7 mouse cellular contexts compared by ENCODE assay signal in the genomic region with DNA sequence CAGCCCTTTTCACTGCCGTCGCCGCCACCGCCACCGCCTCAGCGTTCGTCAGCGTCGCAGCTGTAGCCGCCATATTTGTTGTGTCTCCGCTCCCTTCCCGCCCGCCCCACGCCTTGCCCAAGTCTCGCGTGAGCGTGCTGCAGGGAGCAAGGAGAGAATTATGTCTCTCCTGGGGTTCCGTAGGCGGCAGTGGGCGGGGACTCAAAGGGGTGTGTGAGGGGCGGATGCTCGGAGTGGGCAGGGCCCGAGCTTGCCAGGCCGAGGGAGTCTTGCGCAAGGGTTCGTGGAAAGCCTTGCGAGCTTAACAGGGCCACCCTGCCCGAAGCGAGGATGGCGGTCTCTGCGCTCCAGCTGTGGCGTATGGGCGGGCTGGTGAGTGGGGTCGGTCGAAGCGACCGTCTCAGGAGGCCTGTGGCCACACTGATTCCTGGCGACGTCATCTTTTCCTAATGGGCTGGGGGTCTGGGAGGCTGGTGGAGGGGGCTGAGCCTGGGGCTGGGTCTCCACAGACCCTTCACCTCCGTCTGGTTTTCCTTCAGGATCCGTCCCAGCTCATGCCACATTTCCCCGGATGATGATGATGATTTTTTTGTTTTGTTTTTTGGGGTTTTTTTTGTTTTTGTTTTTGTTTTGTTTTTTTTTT. TPM values are rescaled to one million over a fixed set of nuclear protein-coding genes. Genes with fewer than 3 reads are reported as not detected.
DNase-seq lines count a peak whose midpoint lies in the region; ATAC-seq lines count a peak whose summit lies in the region.

A gene (minus strand): TSS at position 106 of the 643 bp plus-strand sequence.
A gene (plus strand): TSS at position 186 of the 643 bp plus-strand sequence.

- H3K4me1 ChIP-seq in embryonic facial prominence, embryonic 11.5 days (ENCODE audit: control insufficient read depth, insufficient read depth, low read length), result no peaks in the 10 kb centered on the region
- H3K4me1 ChIP-seq in limb, embryonic 10.5 days, result peaks cover 21% of the 10 kb centered on the region
- H3K4me1 ChIP-seq in midbrain, embryonic 13.5 days (replicated peaks), result peaks cover 41% of the 10 kb centered on the region

- H3K4me2 ChIP-seq in embryonic facial prominence, embryonic 11.5 days (ENCODE audit: low read depth, low read length), result peak within 1 kb of the TSS; percentile 63
- H3K4me2 ChIP-seq in midbrain, embryonic 13.5 days (replicated peaks), result peak within 1 kb of the TSS; percentile 85

- no peaks in the 10 kb centered on the region for H3K9me3 ChIP-seq in embryonic facial prominence, embryonic 11.5 days (replicated peaks; ENCODE audit: control insufficient read depth, low read length)
- H3K9me3 ChIP-seq in limb, embryonic 10.5 days (replicated peaks), result no peaks in the 10 kb centered on the region
- H3K9me3 ChIP-seq in midbrain, embryonic 13.5 days, result no peaks in the 10 kb centered on the region

- no peaks in the 10 kb centered on the region for H3K27me3 ChIP-seq in embryonic facial prominence, embryonic 11.5 days (ENCODE audit: control insufficient read depth, insufficient read depth, low read length)
- no peaks in the 10 kb centered on the region for H3K27me3 ChIP-seq in limb, embryonic 10.5 days (ENCODE audit: low read depth, poor library complexity, severe bottlenecking)
- H3K27me3 ChIP-seq in midbrain, embryonic 13.5 days, result no peaks in the 10 kb centered on the region

- DNase-seq in adrenal gland, postnatal 14 days, result peak; percentile 100
- peak; percentile 97 for DNase-seq in embryonic facial prominence, embryonic 11.5 days (ENCODE audit: low spot score)
- peak; percentile 99 for DNase-seq in kidney, adult 11 months
- DNase-seq in limb, embryonic 10.5 days (ENCODE audit: low spot score), result peak; percentile 97
- DNase-seq in spleen, adult 12 weeks (ENCODE audit: low spot score), result peak; percentile 99

- no peaks in the 10 kb centered on the region for H3K36me3 ChIP-seq in embryonic facial prominence, embryonic 11.5 days (replicated peaks; ENCODE audit: control insufficient read depth, insufficient read depth, low read depth, low read length)
- H3K36me3 ChIP-seq in limb, embryonic 10.5 days, result peaks cover 16% of the 10 kb centered on the region
- H3K36me3 ChIP-seq in midbrain, embryonic 13.5 days, result no peaks in the 10 kb centered on the region

- peak within 1 kb of the TSS; percentile 88 for H3K4me3 ChIP-seq in embryonic facial prominence, embryonic 11.5 days (ENCODE audit: low read depth, low read length)
- H3K4me3 ChIP-seq in limb, embryonic 10.5 days, result peak within 1 kb of the TSS; percentile 90
- H3K4me3 ChIP-seq in midbrain, embryonic 13.5 days (replicated peaks), result peak within 1 kb of the TSS; percentile 99

- H3K9ac ChIP-seq in embryonic facial prominence, embryonic 11.5 days (replicated peaks; ENCODE audit: low read length), result peak within 1 kb of the TSS; percentile 92
- peak within 1 kb of the TSS; percentile 95 for H3K9ac ChIP-seq in midbrain, embryonic 13.5 days (replicated peaks)

- ATAC-seq in embryonic facial prominence, embryonic 11.5 days (replicated peaks; ENCODE audit: insufficient number of reproducible peaks, low FRiP score, low TSS enrichment, low read depth), result peak; percentile 99
- ATAC-seq in granulocyte monocyte progenitor cell, adult 5-6 weeks (replicated peaks; ENCODE audit: poor library complexity, severe bottlenecking), result peak; percentile 99
- peak; percentile 98 for ATAC-seq in midbrain, embryonic 13.5 days

- H3K27ac ChIP-seq in embryonic facial prominence, embryonic 11.5 days (replicated peaks; ENCODE audit: low read depth, low read length), result peak within 1 kb of the TSS; percentile 52; the same call in 1 of the 2 replicates
- peak within 1 kb of the TSS; percentile 93 for H3K27ac ChIP-seq in limb, embryonic 10.5 days
- peak within 1 kb of the TSS; percentile 80 for H3K27ac ChIP-seq in midbrain, embryonic 13.5 days

- WGBS in embryonic facial prominence, embryonic 11.5 days, result under 1% methylated on average over 42 of the region's 42 CpGs
- WGBS in limb, embryonic 10.5 days, result under 1% methylated on average over 42 of the region's 42 CpGs
- WGBS in midbrain, embryonic 13.5 days, result under 1% methylated on average over 42 of the region's 42 CpGs

RNA-seq across cellular contexts. Expression of the first gene that starts in this region (rescaled TPM):
- 29.8 and 32.5 TPM in 2 replicates for total RNA-seq in adrenal gland, postnatal 14 days (2021)
- 25.2 and 32.2 TPM in 2 replicates for polyA plus RNA-seq in embryonic facial prominence, embryonic 11.5 days (2014; fragmentation: Nextera tagmentation; extraction: Ambion mirVana)
- 17.9 and 23.4 TPM in 2 replicates for total RNA-seq in granulocyte monocyte progenitor cell, adult 5-6 weeks (2014; fragmentation: Nextera tagmentation)
- 24.5 and 33.0 TPM in 2 replicates for total RNA-seq in granulocyte monocyte progenitor cell, adult 5-6 weeks (2017)
- 20.2 and 21.2 TPM in 2 replicates for polyA plus RNA-seq in limb, embryonic 10.5 days (2016; fragmentation: Nextera tagmentation; extraction: Ambion mirVana)
- 14.1 and 16.4 TPM in 2 replicates for polyA plus RNA-seq in midbrain, embryonic 13.5 days (2015; fragmentation: Nextera tagmentation; extraction: Ambion mirVana)

RNA-seq across cellular contexts. Expression of the second gene that starts in this region (rescaled TPM):
- total RNA-seq in adrenal gland, postnatal 14 days (2021), result 253 and 297 TPM in 2 replicates
- polyA plus RNA-seq in embryonic facial prominence, embryonic 11.5 days (2014; fragmentation: Nextera tagmentation; extraction: Ambion mirVana), result 104 and 113 TPM in 2 replicates
- 18.3 and 35.0 TPM in 2 replicates for total RNA-seq in granulocyte monocyte progenitor cell, adult 5-6 weeks (2014; fragmentation: Nextera tagmentation)
- 62.5 and 69.5 TPM in 2 replicates for total RNA-seq in granulocyte monocyte progenitor cell, adult 5-6 weeks (2017)
- 51.9 and 56.2 TPM in 2 replicates for polyA plus RNA-seq in limb, embryonic 10.5 days (2016; fragmentation: Nextera tagmentation; extraction: Ambion mirVana)
- 100 and 102 TPM in 2 replicates for polyA plus RNA-seq in midbrain, embryonic 13.5 days (2015; fragmentation: Nextera tagmentation; extraction: Ambion mirVana)

Comparison
In these comparisons a context has a peak if more than half of its experiments do, and no peak if none do; other contexts are left out.
1. Peak in every context shown above with its lines: DNase-seq, ATAC-seq, H3K4me3 ChIP-seq and H3K27ac ChIP-seq.